Mouse (Mus musculus): ENCODE data around the gene Mfsd6l.

Gene Mfsd6l

GRCm38 (mm10) chr11:68601486-68601991, 45.6 kb downstream of the Mfsd6l start:
- DNase-seq (ENCODE audit: low read depth in 2 of 2, low spot score in 2 of 2), result no peak

GRCm38 (mm10) chr11:68602200-68602931, 46.4 kb downstream of the Mfsd6l start:
- DNase-seq (ENCODE audit: low read depth in 2 of 2, low spot score in 2 of 2), result no peak

DNA sequence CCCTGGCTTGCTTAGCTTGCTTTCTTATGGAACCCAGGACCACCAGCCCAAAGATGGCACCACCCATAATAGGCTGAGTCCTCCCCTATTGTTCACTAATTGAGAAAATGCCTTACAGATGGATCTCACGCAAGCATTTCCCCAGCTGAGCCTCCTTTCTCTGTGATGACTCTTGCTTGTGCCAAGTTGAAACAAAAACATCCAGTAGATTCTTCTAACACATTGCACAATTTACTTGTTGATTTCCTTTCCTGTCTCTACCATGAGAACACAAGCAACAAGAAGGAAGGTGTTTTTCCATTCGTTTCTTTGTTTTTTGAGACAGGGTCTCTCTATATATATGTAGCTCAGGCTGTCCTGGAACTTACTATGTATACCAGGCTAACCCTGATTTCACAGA, 51.1 kb downstream of the Mfsd6l start:
- DNase-seq (ENCODE audit: low read depth in 2 of 2, low spot score in 2 of 2), result no peak
